Mouse (Mus musculus) liver, embryonic 16.5 days (tissue): Measurements from ENCODE around the gene Wfdc15b. TPM values are rescaled to one million over a fixed set of nuclear protein-coding genes. Genes with fewer than 3 reads are reported as not detected.

Source experiments
- ATAC-seq: fragments of 200-750 bp; cut with Nextera tagmentation; 2 replicates; pipeline ENCODE4 v1.8.0; 2017; ENCODE audit warnings: low read depth, mild to moderate bottlenecking, moderate number of reproducible peaks, moderate library complexity
- H3K27ac ChIP-seq: fragments of 300-500 bp; sonication (generic); 2 replicates; pipeline ENCODE4 v1.5.1; 2014; ENCODE audit warnings: mild to moderate bottlenecking, low read length
- H3K27me3 ChIP-seq: fragments of 300-500 bp; sonication (generic); 2 replicates; pipeline ENCODE4 v1.6.1; 2014; ENCODE audit warnings: low read depth, low read length, mixed read lengths; ENCODE audit not compliant: control insufficient read depth, insufficient read depth
- H3K36me3 ChIP-seq: fragments of 300-500 bp; sonication (generic); 2 replicates; pipeline ENCODE4 v1.6.1; 2014; ENCODE audit warnings: mild to moderate bottlenecking; ENCODE audit not compliant: control insufficient read depth, insufficient read depth
- H3K4me1 ChIP-seq: fragments of 300-500 bp; sonication (generic); 2 replicates; pipeline ENCODE4 v1.6.1; 2014; ENCODE audit warnings: low read depth, low read length, mixed read lengths; ENCODE audit not compliant: control insufficient read depth
- H3K4me2 ChIP-seq: fragments of 300-500 bp; sonication (generic); 2 replicates; pipeline ENCODE4 v1.6.1; 2014; ENCODE audit warnings: low read depth, low read length, mixed read lengths
- H3K4me3 ChIP-seq: fragments of 300-500 bp; sonication (generic); 2 replicates; pipeline ENCODE4 v1.5.1; 2014; ENCODE audit warnings: low read depth, mild to moderate bottlenecking, low read length
- H3K9ac ChIP-seq: fragments of 300-500 bp; sonication (generic); 2 replicates; pipeline ENCODE4 v1.6.1; 2014; ENCODE audit warnings: low read depth, low read length
- H3K9me3 ChIP-seq: fragments of 300-500 bp; sonication (generic); replicated peaks from 2 replicates; pipeline ENCODE4 v1.6.1; 2016; ENCODE audit warnings: low read length; ENCODE audit not compliant: control insufficient read depth
- WGBS: fragments of 180-500 bp; shearing (Covaris S2); extraction: QIAGEN DNeasy Blood & Tissue Kit; methylation state at CpG from one replicate; pipeline ENCODE4 v1.1.7; 2014; ENCODE audit not compliant: insufficient replicate concordance; 5-methylcytosine and 5-hydroxymethylcytosine counted together
- polyA plus RNA-seq: library from polyadenylated mRNA; unstranded; fragments of >200 nt; fragmentation: Nextera tagmentation; extraction: Ambion mirVana; gene quantifications from 2 replicates; pipeline ENCODE4 v1.2.1, GENCODE M21; 2015

Wfdc15b gene
- polyA plus RNA-seq, 1 experiment from 2014 or later = 0.45 TPM

- H3K9me3 ChIP-seq = no peaks in the 10 kb centered on the region
- no peak overlapping the region for H3K9ac ChIP-seq
- WGBS = 6% methylated on average over 11 of the region's 11 CpGs
- ATAC-seq = no peak
- no peak overlapping the region for H3K4me3 ChIP-seq
- H3K36me3 ChIP-seq = no peaks in the 10 kb centered on the region
- H3K27ac ChIP-seq = no peak overlapping the region
- no peaks in the 10 kb centered on the region; the same call in 1 of the 2 replicates for H3K4me1 ChIP-seq
- peaks cover 61% of the 10 kb centered on the region for H3K27me3 ChIP-seq
- no peak overlapping the region for H3K4me2 ChIP-seq
Measured at GRCm38 (mm10) chr2:164170326-164170725, 51.1 kb downstream of the Wfdc15b start.

- no peak for ATAC-seq
Measured at GRCm38 (mm10) chr2:164168571-164168946, 52.9 kb downstream of the Wfdc15b start.

GRCm38 (mm10) chr2:164167752-164168570 lies 53.5 kb downstream of the Wfdc15b start:
- Histone ChIP-seq H3K27ac (no peak overlapping the region), H3K4me2 (peak overlapping the region; percentile 31; the same call in 1 of the 2 replicates), H3K4me3 (peak overlapping the region; percentile 6; the same call in 1 of the 2 replicates), H3K9me3 (no peaks in the 10 kb centered on the region), H3K27me3 (peaks cover 61% of the 10 kb centered on the region), H3K9ac (no peak overlapping the region), H3K36me3 (no peaks in the 10 kb centered on the region), H3K4me1 (no peaks in the 10 kb centered on the region; the same call in 1 of the 2 replicates)
- ATAC-seq = no peak
- WGBS = 12% methylated on average over 90 of the region's 90 CpGs

More at GRCm38 (mm10) chr2:164168571-164168946, 52.9 kb downstream of the Wfdc15b start:
- Histone ChIP-seq H3K27ac (no peak overlapping the region), H3K9ac (no peak overlapping the region), H3K9me3 (no peaks in the 10 kb centered on the region), H3K4me3 (peak overlapping the region; percentile 6; the same call in 1 of the 2 replicates), H3K36me3 (no peaks in the 10 kb centered on the region), H3K4me1 (no peaks in the 10 kb centered on the region; the same call in 1 of the 2 replicates), H3K4me2 (peak overlapping the region; percentile 31; the same call in 1 of the 2 replicates), H3K27me3 (peaks cover 61% of the 10 kb centered on the region)
- WGBS = 10% methylated on average over 42 of the region's 42 CpGs

GRCm38 (mm10) chr2:164164941-164165340 lies 56.5 kb downstream of the Wfdc15b start:
- Histone ChIP-seq H3K4me1 (no peaks in the 10 kb centered on the region; the same call in 1 of the 2 replicates), H3K4me2 (no peak overlapping the region), H3K36me3 (no peaks in the 10 kb centered on the region), H3K9me3 (no peaks in the 10 kb centered on the region), H3K4me3 (no peak overlapping the region), H3K27me3 (peaks cover 41% of the 10 kb centered on the region), H3K27ac (no peak overlapping the region), H3K9ac (no peak overlapping the region)
- ATAC-seq = no peak
- 71% methylated on average over 5 of the region's 5 CpGs for WGBS

Other genes with a start within 250 kb of the Wfdc15b start
- gene Ywhab, start 226.7 kb downstream of the Wfdc15b start, polyA plus RNA-seq = 82.9 and 84.8 TPM in 2 replicates
- gene Pabpc1l, start 196.2 kb downstream of the Wfdc15b start, polyA plus RNA-seq = 0.20 and 0.34 TPM in 2 replicates
- 12.8 and 14.0 TPM in 2 replicates for gene Stk4, start 151.3 kb downstream of the Wfdc15b start, polyA plus RNA-seq
- gene Tomm34, start 150.5 kb downstream of the Wfdc15b start, polyA plus RNA-seq = 16.2 and 16.9 TPM in 2 replicates
- not detected in 2 replicates for gene Kcns1, start 50.5 kb downstream of the Wfdc15b start, polyA plus RNA-seq
- not detected in 2 replicates for gene Wfdc5, start 38.9 kb downstream of the Wfdc15b start, polyA plus RNA-seq
- gene Wfdc12, start 31.1 kb downstream of the Wfdc15b start, polyA plus RNA-seq = not detected in 2 replicates
- not detected in 2 replicates for gene Wfdc15a, start 21.5 kb downstream of the Wfdc15b start, polyA plus RNA-seq
- gene Svs2, start 16.8 kb upstream of the Wfdc15b start, polyA plus RNA-seq = not detected in 2 replicates
- not detected in 2 replicates for gene Svs3b, start 35.0 kb upstream of the Wfdc15b start, polyA plus RNA-seq
- gene Svs4, start 56.8 kb upstream of the Wfdc15b start, polyA plus RNA-seq = not detected in 2 replicates
- not detected in 2 replicates for gene Svs3a, start 67.6 kb upstream of the Wfdc15b start, polyA plus RNA-seq
- not detected in 2 replicates for gene Svs6, start 95.1 kb upstream of the Wfdc15b start, polyA plus RNA-seq
- gene Svs5, start 111.1 kb upstream of the Wfdc15b start, polyA plus RNA-seq = not detected in 2 replicates
- gene Slpi, start 167.4 kb upstream of the Wfdc15b start, polyA plus RNA-seq = 22.6 and 26.6 TPM in 2 replicates
- 0.14 and 0.89 TPM in 2 replicates for gene Rbpjl, start 181.5 kb upstream of the Wfdc15b start, polyA plus RNA-seq
- gene Matn4, start 183.5 kb upstream of the Wfdc15b start, polyA plus RNA-seq = 0.09 and 0.12 TPM in 2 replicates
- gene Sdc4, start 222.2 kb upstream of the Wfdc15b start, polyA plus RNA-seq = 70.1 and 72.5 TPM in 2 replicates
- gene Sys1, start 235.3 kb upstream of the Wfdc15b start, polyA plus RNA-seq = 24.5 and 24.8 TPM in 2 replicates
- 4.6 and 5.6 TPM in 2 replicates for gene Gm20458, start 239.3 kb upstream of the Wfdc15b start, polyA plus RNA-seq